Mouse (Mus musculus) gastrocnemius, postnatal 14 days (tissue): ENCODE measurements at regions not wholly inside any gene's neighbourhood (a gene's known extent, or its start where the extent isn't known, plus 50 kb on each side); places are given as distances from the start of the nearest gene placed in this dataset.

Source experiments
- DNase-seq: peaks from one replicate; pipeline ENCODE4 v3.0.0; 2021; ENCODE audit warnings: mixed read lengths
- intact Hi-C: fragments of 180-260 bp; cut with DNase I; formaldehyde crosslinking; loops from one replicate; pipeline ENCODE4 v1.15.1; 2025; ENCODE audit warnings: low total_unique reads

GRCm38 (mm10) chr5:96924736-96925429, 72.6 kb upstream of the Bmp2k start:
- DNase-seq, result no peak
- intact Hi-C loops, result no loop called here

GRCm38 (mm10) chr5:96925943-96926342, 71.5 kb upstream of the Bmp2k start:
- intact Hi-C loops, result no loop called here
- DNase-seq, result no peak

GRCm38 (mm10) chr5:96931091-96931490, 66.4 kb upstream of the Bmp2k start:
- intact Hi-C loops, result no loop called here

GRCm38 (mm10) chr5:96931576-96932152, 65.8 kb upstream of the Bmp2k start:
- intact Hi-C loops, result no loop called here

More at GRCm38 (mm10) chr5:96931091-96931490, 66.4 kb upstream of the Bmp2k start:
- DNase-seq, result no peak

GRCm38 (mm10) chr5:96936239-96936638, 61.2 kb upstream of the Bmp2k start:
- intact Hi-C loops, result no loop called here

More at GRCm38 (mm10) chr5:96931576-96932152, 65.8 kb upstream of the Bmp2k start:
- no peak for DNase-seq

GRCm38 (mm10) chr5:96938718-96939117, 58.8 kb upstream of the Bmp2k start:
- intact Hi-C loops, result no loop called here
- no peak for DNase-seq

More at GRCm38 (mm10) chr5:96936239-96936638, 61.2 kb upstream of the Bmp2k start:
- DNase-seq, result no peak

GRCm38 (mm10) chr5:96939273-96939672, 58.2 kb upstream of the Bmp2k start:
- intact Hi-C loops, result no loop called here
- no peak for DNase-seq

GRCm38 (mm10) chr5:96940170-96941086, 57.1 kb upstream of the Bmp2k start:
- intact Hi-C loops, result no loop called here
- DNase-seq, result peak; percentile 19

- intact Hi-C loops, result no loop called here
- DNase-seq, result no peak
Measured at GRCm38 (mm10) chr5:96941087-96941468, 56.4 kb upstream of the Bmp2k start.

GRCm38 (mm10) chr5:96941518-96941917, 56.0 kb upstream of the Bmp2k start:
- no peak for DNase-seq
- intact Hi-C loops, result no loop called here
